Mouse (Mus musculus): ENCODE results near the gene Cyp46a1. TPM values are rescaled to one million over a fixed set of nuclear protein-coding genes. Genes with fewer than 3 reads are reported as not detected.

The Cyp46a1 gene
- polyA plus RNA-seq, 1 experiment from 2014 or later: 21.8 TPM

GRCm38 (mm10) chr12:108348151-108348550 is 14.0 kb downstream of the Cyp46a1 start:
- Histone ChIP-seq H3K4me1 (peaks cover 12% of the 10 kb centered on the region), H3K36me3 (no peaks in the 10 kb centered on the region), H3K4me2 (replicated peaks) (no peak overlapping the region), H3K27ac (replicated peaks) (no peak overlapping the region), H3K9me3 (no peaks in the 10 kb centered on the region), H3K27me3 (peaks cover 25% of the 10 kb centered on the region), H3K9ac (replicated peaks) (no peak overlapping the region), H3K4me3 (no peak overlapping the region)
- WGBS: 87% methylated on average over 8 of the region's 8 CpGs
- ATAC-seq (ENCODE audit: low FRiP score, low read depth): no peak

- Histone ChIP-seq H3K27me3 (peaks cover 34% of the 10 kb centered on the region), H3K36me3 (no peaks in the 10 kb centered on the region), H3K4me2 (replicated peaks) (no peak overlapping the region), H3K9ac (replicated peaks) (no peak overlapping the region), H3K4me1 (peaks cover 12% of the 10 kb centered on the region), H3K27ac (replicated peaks) (no peak overlapping the region), H3K4me3 (no peak overlapping the region), H3K9me3 (no peaks in the 10 kb centered on the region)
- ATAC-seq (ENCODE audit: low FRiP score, low read depth): no peak
- WGBS: 80% methylated on average over 5 of the region's 5 CpGs
Measured at GRCm38 (mm10) chr12:108349026-108349425, 14.8 kb downstream of the Cyp46a1 start.

GRCm38 (mm10) chr12:108350931-108351330 is 16.8 kb downstream of the Cyp46a1 start:
- H3K27me3 ChIP-seq: peaks cover 41% of the 10 kb centered on the region
- peaks cover 12% of the 10 kb centered on the region for H3K4me1 ChIP-seq
- no peak overlapping the region for H3K9ac ChIP-seq (replicated peaks)
- H3K36me3 ChIP-seq: peaks cover 5% of the 10 kb centered on the region
- H3K27ac ChIP-seq (replicated peaks): no peak overlapping the region
- H3K9me3 ChIP-seq: 0 out of 2 replicates have a peak, but pooled peaks cover 4% of the 10 kb centered on the region
- WGBS: 85% methylated on average over 10 of the region's 10 CpGs
- H3K4me3 ChIP-seq: no peak overlapping the region
- H3K4me2 ChIP-seq (replicated peaks): no peak overlapping the region
- ATAC-seq (ENCODE audit: low FRiP score, low read depth): no peak

DNA sequence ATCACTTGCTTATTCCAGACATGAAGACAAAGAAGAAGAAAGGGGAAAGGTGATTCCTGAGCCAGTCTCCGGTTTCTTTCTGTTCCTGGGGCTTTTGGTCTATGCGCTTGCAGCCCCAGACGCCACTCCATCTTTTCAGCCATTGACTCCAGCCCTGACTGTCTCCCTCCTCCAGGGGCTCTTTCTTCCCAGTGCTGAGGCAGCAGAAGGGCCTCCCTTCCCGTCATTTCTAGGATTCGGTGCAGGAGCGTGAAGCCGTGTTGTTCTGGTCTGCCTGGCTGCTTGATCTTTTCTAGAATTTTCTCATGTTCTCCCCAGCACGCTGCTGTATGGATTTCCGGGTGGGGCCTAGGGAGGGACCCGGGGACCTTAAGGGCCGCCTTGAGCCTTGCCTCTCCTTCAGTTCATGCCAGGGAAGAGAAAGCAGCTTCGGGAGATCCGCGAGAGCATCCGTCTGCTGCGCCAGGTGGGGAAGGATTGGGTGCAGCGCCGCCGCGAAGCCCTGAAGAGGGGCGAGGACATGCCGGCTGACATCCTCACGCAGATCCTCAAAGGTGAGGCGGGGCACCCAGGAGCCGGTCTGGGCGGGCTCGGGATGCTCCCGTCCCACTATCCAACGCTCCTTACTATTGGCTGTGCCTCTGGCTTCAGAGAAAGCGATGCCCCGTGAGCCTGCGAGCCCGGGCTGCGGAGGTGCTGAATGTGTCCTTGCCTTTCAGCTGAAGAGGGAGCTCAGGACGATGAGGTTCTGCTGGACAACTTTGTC is 18.4 kb downstream of the Cyp46a1 start:
- Histone ChIP-seq H3K27ac (replicated peaks) (no peak overlapping the region), H3K27me3 (peaks cover 41% of the 10 kb centered on the region), H3K9me3 (0 out of 2 replicates have a peak, but pooled peaks cover 5% of the 10 kb centered on the region), H3K4me2 (replicated peaks) (peak overlapping the region; percentile 44), H3K36me3 (peaks cover 7% of the 10 kb centered on the region), H3K4me3 (peak overlapping the region; percentile 12; the same call in 1 of the 2 replicates), H3K9ac (replicated peaks) (0 out of 2 replicates have a peak overlapping the region, but pooled peaks have one; percentile 8), H3K4me1 (peaks cover 12% of the 10 kb centered on the region)
- 11% methylated on average over 35 of the region's 35 CpGs for WGBS
- ATAC-seq (ENCODE audit: low FRiP score, low read depth): no peak

DNA sequence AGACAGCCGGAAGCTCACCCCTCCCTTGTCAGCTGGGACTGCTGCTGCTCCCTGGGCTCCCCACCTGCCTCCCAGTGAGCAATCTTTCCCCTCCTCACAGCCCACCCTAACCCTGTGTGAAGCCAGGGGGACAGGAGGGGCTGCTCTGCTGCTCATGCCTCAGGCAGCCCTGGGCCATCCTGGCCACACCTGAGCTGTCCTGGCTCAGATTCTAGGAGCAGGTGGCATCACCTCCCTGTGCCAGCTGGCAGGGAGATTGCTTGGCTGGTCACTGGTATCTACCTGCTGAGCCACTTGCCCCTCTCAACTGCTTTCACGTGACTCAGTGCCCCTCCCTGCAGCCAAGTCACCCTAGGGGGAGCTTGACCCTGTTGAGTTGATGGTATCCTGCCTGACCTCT is 20.1 kb downstream of the Cyp46a1 start:
- Histone ChIP-seq H3K36me3 (peaks cover 7% of the 10 kb centered on the region), H3K27ac (replicated peaks) (no peak overlapping the region), H3K9ac (replicated peaks) (no peak overlapping the region), H3K27me3 (peaks cover 41% of the 10 kb centered on the region), H3K9me3 (0 out of 2 replicates have a peak, but pooled peaks cover 5% of the 10 kb centered on the region), H3K4me1 (peaks cover 12% of the 10 kb centered on the region), H3K4me3 (no peak overlapping the region), H3K4me2 (replicated peaks) (no peak overlapping the region)
- WGBS: 73% methylated on average over 2 of the region's 2 CpGs
- ATAC-seq (ENCODE audit: low FRiP score, low read depth): no peak

DNA sequence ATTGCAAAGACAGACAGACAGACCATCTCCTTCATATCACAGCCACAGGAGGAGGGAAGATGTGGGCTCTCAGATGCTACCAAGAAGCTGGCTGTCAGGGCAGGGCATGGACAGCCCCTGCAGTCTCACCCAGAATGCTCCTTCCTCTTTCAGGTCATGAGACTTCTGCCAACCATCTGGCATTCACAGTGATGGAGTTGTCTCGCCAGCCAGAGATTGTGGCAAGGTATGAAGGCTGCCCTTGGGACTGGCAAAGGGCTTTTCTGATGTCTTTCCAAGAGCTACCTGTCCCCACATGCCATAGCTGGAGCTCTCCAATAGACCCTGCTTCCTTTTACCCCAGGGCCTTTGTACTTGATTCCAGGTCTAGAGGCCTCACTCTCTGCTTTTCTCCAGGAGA is 21.1 kb downstream of the Cyp46a1 start:
- Histone ChIP-seq H3K9me3 (0 out of 2 replicates have a peak, but pooled peaks cover 5% of the 10 kb centered on the region), H3K4me2 (replicated peaks) (no peak overlapping the region), H3K9ac (replicated peaks) (no peak overlapping the region), H3K4me1 (peaks cover 8% of the 10 kb centered on the region), H3K27ac (replicated peaks) (no peak overlapping the region), H3K4me3 (no peak overlapping the region), H3K36me3 (peaks cover 7% of the 10 kb centered on the region), H3K27me3 (peaks cover 41% of the 10 kb centered on the region)
- 94% methylated on average over 1 of the region's 1 CpGs for WGBS
- no peak for ATAC-seq (ENCODE audit: low FRiP score, low read depth)

GRCm38 (mm10) chr12:108355986-108356385 is 21.8 kb downstream of the Cyp46a1 start:
- H3K27ac ChIP-seq (replicated peaks): no peak overlapping the region
- peaks cover 8% of the 10 kb centered on the region for H3K4me1 ChIP-seq
- ATAC-seq (ENCODE audit: low FRiP score, low read depth): no peak
- peaks cover 7% of the 10 kb centered on the region for H3K36me3 ChIP-seq
- H3K27me3 ChIP-seq: peaks cover 37% of the 10 kb centered on the region
- H3K4me3 ChIP-seq: no peak overlapping the region
- no peak overlapping the region for H3K4me2 ChIP-seq (replicated peaks)
- no peak overlapping the region for H3K9ac ChIP-seq (replicated peaks)
- H3K9me3 ChIP-seq: 0 out of 2 replicates have a peak, but pooled peaks cover 5% of the 10 kb centered on the region

DNA sequence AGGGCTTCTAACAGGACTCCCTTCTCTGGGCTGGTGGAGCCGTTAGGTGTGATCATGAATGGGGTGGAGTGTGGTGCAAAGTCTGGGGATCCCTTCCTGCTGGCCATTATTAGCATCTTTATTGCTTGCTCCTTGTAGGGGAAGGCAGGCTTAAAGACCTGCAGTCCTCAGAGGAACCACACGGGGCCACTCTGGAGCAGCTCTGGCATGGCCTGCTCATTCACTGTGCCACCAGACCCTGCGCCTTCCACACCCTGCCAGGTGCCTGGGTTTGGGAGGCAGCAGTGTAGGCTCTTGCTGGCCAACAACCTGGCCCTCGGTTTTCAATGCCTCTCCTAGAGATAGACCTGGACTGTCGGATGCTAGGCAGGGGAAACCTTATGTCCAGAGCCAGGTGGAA is 29.6 kb downstream of the Cyp46a1 start:
- Histone ChIP-seq H3K27ac (replicated peaks) (no peak overlapping the region), H3K9me3 (no peaks in the 10 kb centered on the region), H3K4me2 (replicated peaks) (no peak overlapping the region), H3K9ac (replicated peaks) (no peak overlapping the region), H3K4me1 (peaks cover 12% of the 10 kb centered on the region; the same call in 1 of the 2 replicates), H3K4me3 (no peak overlapping the region), H3K27me3 (no peaks in the 10 kb centered on the region), H3K36me3 (no peaks in the 10 kb centered on the region)
- peak; percentile 78 for ATAC-seq (ENCODE audit: low FRiP score, low read depth)
- 3% methylated on average over 5 of the region's 5 CpGs for WGBS

DNA sequence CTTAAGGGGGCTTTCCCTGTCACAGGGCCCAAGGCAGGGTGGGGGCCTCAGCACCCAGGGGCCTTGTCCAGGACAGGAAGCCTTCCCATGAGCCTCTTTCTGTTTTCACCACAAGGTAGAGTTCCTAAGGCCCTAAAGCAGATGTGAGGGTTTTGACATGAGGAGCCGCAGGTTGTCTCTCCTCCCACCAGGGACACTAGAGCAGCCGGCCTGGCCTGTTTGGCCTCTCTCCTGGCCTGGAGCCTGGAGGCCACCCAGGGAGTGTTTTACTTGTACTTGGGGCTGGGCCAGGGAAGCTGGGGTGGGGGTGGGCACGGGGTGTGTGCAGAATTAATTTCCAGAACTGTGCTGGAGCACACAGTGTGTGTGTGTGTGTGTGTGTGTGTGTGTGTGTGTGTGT is 31.2 kb downstream of the Cyp46a1 start:
- no peak overlapping the region for H3K9ac ChIP-seq (replicated peaks)
- H3K4me2 ChIP-seq (replicated peaks): no peak overlapping the region
- ATAC-seq (ENCODE audit: low FRiP score, low read depth): no peak
- H3K36me3 ChIP-seq: no peaks in the 10 kb centered on the region
- peaks cover 17% of the 10 kb centered on the region; the same call in 1 of the 2 replicates for H3K4me1 ChIP-seq
- no peaks in the 10 kb centered on the region for H3K27me3 ChIP-seq
- H3K27ac ChIP-seq (replicated peaks): no peak overlapping the region
- H3K4me3 ChIP-seq: no peak overlapping the region
- H3K9me3 ChIP-seq: no peaks in the 10 kb centered on the region
- WGBS: 32% methylated on average over 3 of the region's 3 CpGs

- Histone ChIP-seq H3K9me3 (no peaks in the 10 kb centered on the region), H3K27me3 (no peaks in the 10 kb centered on the region), H3K4me3 (no peak overlapping the region), H3K4me2 (replicated peaks) (no peak overlapping the region), H3K27ac (replicated peaks) (no peak overlapping the region), H3K9ac (replicated peaks) (no peak overlapping the region), H3K36me3 (no peaks in the 10 kb centered on the region), H3K4me1 (peaks cover 17% of the 10 kb centered on the region; the same call in 1 of the 2 replicates)
- WGBS: 88% methylated on average over 7 of the region's 7 CpGs
- ATAC-seq (ENCODE audit: low FRiP score, low read depth): no peak
Measured at GRCm38 (mm10) chr12:108365868-108366267, 31.7 kb downstream of the Cyp46a1 start.

GRCm38 (mm10) chr12:108367909-108368308 is 33.7 kb downstream of the Cyp46a1 start:
- Histone ChIP-seq H3K9ac (replicated peaks) (no peak overlapping the region), H3K4me2 (replicated peaks) (no peak overlapping the region), H3K9me3 (no peaks in the 10 kb centered on the region), H3K27ac (replicated peaks) (no peak overlapping the region), H3K36me3 (no peaks in the 10 kb centered on the region), H3K4me1 (peaks cover 12% of the 10 kb centered on the region; the same call in 1 of the 2 replicates), H3K4me3 (no peak overlapping the region), H3K27me3 (no peaks in the 10 kb centered on the region)
- WGBS: 92% methylated on average over 2 of the region's 2 CpGs
- no peak for ATAC-seq (ENCODE audit: low FRiP score, low read depth)

GRCm38 (mm10) chr12:108368921-108369320 is 34.7 kb downstream of the Cyp46a1 start:
- no peaks in the 10 kb centered on the region for H3K27me3 ChIP-seq
- H3K9me3 ChIP-seq: no peaks in the 10 kb centered on the region
- no peak overlapping the region for H3K4me2 ChIP-seq (replicated peaks)
- H3K9ac ChIP-seq (replicated peaks): no peak overlapping the region
- no peaks in the 10 kb centered on the region for H3K36me3 ChIP-seq
- ATAC-seq (ENCODE audit: low FRiP score, low read depth): no peak
- 62% methylated on average over 5 of the region's 5 CpGs for WGBS
- no peak overlapping the region for H3K4me3 ChIP-seq
- no peak overlapping the region for H3K27ac ChIP-seq (replicated peaks)
- peaks cover 12% of the 10 kb centered on the region; the same call in 1 of the 2 replicates for H3K4me1 ChIP-seq
